Mouse (Mus musculus) midbrain, embryonic 14.5 days (tissue): ENCODE results near the gene Rab3d. TPM values are rescaled to one million over a fixed set of nuclear protein-coding genes. Genes with fewer than 3 reads are reported as not detected.

Experiments
- polyA plus RNA-seq: library from polyadenylated mRNA; unstranded; fragments of >200 nt; fragmentation: Nextera tagmentation; extraction: Ambion mirVana; gene quantifications from 2 replicates; pipeline ENCODE4 v1.2.1, GENCODE M21; 2014

The Rab3d gene
- polyA plus RNA-seq, 1 experiment from 2014 or later: 10.2 TPM

Other genes with a start within 250 kb of the Rab3d start
- gene Ldlr, start 194.7 kb downstream of the Rab3d start, polyA plus RNA-seq: 8.2 and 9.4 TPM in 2 replicates
- gene Spc24, start 157.9 kb downstream of the Rab3d start, polyA plus RNA-seq: 19.9 and 21.4 TPM in 2 replicates
- gene Kank2, start 119.4 kb downstream of the Rab3d start, polyA plus RNA-seq: 0.66 and 2.7 TPM in 2 replicates
- 0.34 TPM in 1 of 2 replicates, not detected in the other for gene Angptl8, start 82.7 kb downstream of the Rab3d start, polyA plus RNA-seq
- gene Dock6, start 65.6 kb downstream of the Rab3d start, polyA plus RNA-seq: 7.2 and 12.7 TPM in 2 replicates
- 5.7 and 7.7 TPM in 2 replicates for gene Ccdc159, start 9.3 kb upstream of the Rab3d start, polyA plus RNA-seq
- 42.2 and 51.8 TPM in 2 replicates for gene Tmem205, start 9.4 kb upstream of the Rab3d start, polyA plus RNA-seq
- gene Plppr2, start 18.8 kb upstream of the Rab3d start, polyA plus RNA-seq: 91.3 and 92.2 TPM in 2 replicates
- 21.5 and 22.8 TPM in 2 replicates for gene Swsap1, start 37.6 kb upstream of the Rab3d start, polyA plus RNA-seq
- gene Epor, start 45.3 kb upstream of the Rab3d start, polyA plus RNA-seq: 0.65 and 2.0 TPM in 2 replicates
- 0.53 and 0.68 TPM in 2 replicates for gene Rgl3, start 71.3 kb upstream of the Rab3d start, polyA plus RNA-seq
- gene Ccdc151, start 84.4 kb upstream of the Rab3d start, polyA plus RNA-seq: 4.5 and 4.6 TPM in 2 replicates
- gene Prkcsh, start 84.6 kb upstream of the Rab3d start, polyA plus RNA-seq: 70.6 and 73.2 TPM in 2 replicates
- 137 and 162 TPM in 2 replicates for gene Elavl3, start 133.8 kb upstream of the Rab3d start, polyA plus RNA-seq
- gene Gm49318, start 153.1 kb upstream of the Rab3d start, polyA plus RNA-seq: not detected in 2 replicates
- gene Zfp653, start 153.2 kb upstream of the Rab3d start, polyA plus RNA-seq: 14.7 and 18.1 TPM in 2 replicates
- 45.6 and 48.5 TPM in 2 replicates for gene Ecsit, start 167.2 kb upstream of the Rab3d start, polyA plus RNA-seq
- gene Cnn1, start 181.0 kb upstream of the Rab3d start, polyA plus RNA-seq: 0.58 and 0.61 TPM in 2 replicates
- gene Elof1, start 199.0 kb upstream of the Rab3d start, polyA plus RNA-seq: 182 and 196 TPM in 2 replicates
- 0.79 TPM in 1 of 2 replicates, not detected in the other for gene Acp5, start 217.5 kb upstream of the Rab3d start, polyA plus RNA-seq
- 94.1 and 96.4 TPM in 2 replicates for gene Pigyl, start 238.7 kb upstream of the Rab3d start, polyA plus RNA-seq